19 mouse cellular contexts compared by ENCODE assay signal in the genomic region with DNA sequence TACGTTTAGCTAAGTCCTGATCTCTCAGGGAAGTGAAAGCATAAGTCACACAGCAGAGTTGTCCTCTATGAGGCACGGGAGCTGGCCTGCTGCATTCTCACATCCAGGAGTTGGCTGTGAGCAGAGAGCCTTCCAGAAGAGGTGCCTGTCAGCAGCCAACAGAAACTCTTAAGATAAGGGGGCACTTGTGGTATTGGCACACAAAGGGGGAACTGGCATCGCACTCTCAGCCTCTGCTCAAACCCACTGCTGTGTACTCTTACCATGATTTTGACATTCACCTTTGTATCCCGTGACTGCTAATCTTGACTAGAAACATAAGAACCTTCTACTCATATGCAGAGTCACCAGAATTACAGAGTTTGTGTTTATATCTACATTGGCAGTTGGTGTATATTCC. TPM values are rescaled to one million over a fixed set of nuclear protein-coding genes. Genes with fewer than 3 reads are reported as not detected.
DNase-seq lines count a peak whose midpoint lies in the region; ATAC-seq and TF ChIP-seq lines count a peak whose summit lies in the region.
"Had no signal": no experiment of that assay in that cellular context is flagged by ENCODE, and none has a peak within 500 bp of the region (broad histone marks: within the 10 kb centered on the region; RNA-seq: fewer than 3 reads in every experiment).

No protein-coding gene starts in this region.

- 68% methylated on average over 4 of the region's 4 CpGs for WGBS in limb, embryonic 15.5 days
- 88% methylated on average over 4 of the region's 4 CpGs for WGBS in limb, embryonic 10.5 days
- 24% methylated on average over 4 of the region's 4 CpGs for WGBS in heart, embryonic 13.5 days
- 46% methylated on average over 4 of the region's 4 CpGs for WGBS in lung, adult 2 months
- 79% methylated on average over 4 of the region's 4 CpGs for WGBS in forebrain, embryonic 12.5 days

- H3K9ac ChIP-seq in limb, embryonic 15.5 days, result no peak overlapping the region
- no peak overlapping the region; the same call in 1 of the 2 replicates for H3K9ac ChIP-seq in heart, embryonic 13.5 days
- H3K9ac ChIP-seq in forebrain, embryonic 12.5 days, result no peak overlapping the region
- H3K9ac ChIP-seq: hindbrain, embryonic 15.5 days had no signal

- TF ChIP-seq CTCF in lung, adult 2 months (IDR thresholded peaks at IDR 0.05; ENCODE audit: insufficient read depth, low read length), result no peak

- H3K36me3 ChIP-seq in limb, embryonic 15.5 days, result no peaks in the 10 kb centered on the region
- no peaks in the 10 kb centered on the region for H3K36me3 ChIP-seq in limb, embryonic 10.5 days
- no peaks in the 10 kb centered on the region for H3K36me3 ChIP-seq in heart, embryonic 13.5 days
- H3K36me3 ChIP-seq in forebrain, embryonic 12.5 days (replicated peaks), result no peaks in the 10 kb centered on the region
- H3K36me3 ChIP-seq: hindbrain, embryonic 15.5 days had no signal

- peak overlapping the region; percentile 18; the same call in 1 of the 2 replicates for H3K27ac ChIP-seq in limb, embryonic 15.5 days
- H3K27ac ChIP-seq in limb, embryonic 10.5 days, result no peak overlapping the region
- peak overlapping the region; percentile 73 for H3K27ac ChIP-seq in heart, embryonic 13.5 days (replicated peaks)
- no peak overlapping the region for H3K27ac ChIP-seq in forebrain, embryonic 12.5 days
- H3K27ac ChIP-seq: hindbrain, embryonic 15.5 days had no signal

- H3K4me1 ChIP-seq in limb, embryonic 15.5 days, result peaks cover 20% of the 10 kb centered on the region
- H3K4me1 ChIP-seq in limb, embryonic 10.5 days, result peaks cover 24% of the 10 kb centered on the region
- H3K4me1 ChIP-seq in heart, embryonic 13.5 days, result peaks cover 30% of the 10 kb centered on the region
- peaks cover 2% of the 10 kb centered on the region; the same call in 1 of the 2 replicates for H3K4me1 ChIP-seq in lung, adult 2 months (ENCODE audit: control insufficient read depth, insufficient read depth, low read length)
- no peaks in the 10 kb centered on the region for H3K4me1 ChIP-seq in forebrain, embryonic 12.5 days

- no peak overlapping the region for H3K4me2 ChIP-seq in limb, embryonic 15.5 days
- 0 out of 2 replicates have a peak overlapping the region, but pooled peaks have one; percentile 5 for H3K4me2 ChIP-seq in heart, embryonic 13.5 days
- no peak overlapping the region for H3K4me2 ChIP-seq in forebrain, embryonic 12.5 days
- H3K4me2 ChIP-seq: hindbrain, embryonic 15.5 days had no signal

- H3K27me3 ChIP-seq in limb, embryonic 15.5 days, result no peaks in the 10 kb centered on the region
- H3K27me3 ChIP-seq in limb, embryonic 10.5 days (ENCODE audit: low read depth, poor library complexity, severe bottlenecking), result no peaks in the 10 kb centered on the region
- H3K27me3 ChIP-seq in heart, embryonic 13.5 days (replicated peaks), result no peaks in the 10 kb centered on the region
- no peaks in the 10 kb centered on the region for H3K27me3 ChIP-seq in forebrain, embryonic 12.5 days
- H3K27me3 ChIP-seq: hindbrain, embryonic 15.5 days had no signal

- no peak for ATAC-seq in limb, embryonic 15.5 days (ENCODE audit: insufficient number of reproducible peaks, low FRiP score, low TSS enrichment, low read depth)
- ATAC-seq in heart, embryonic 13.5 days (ENCODE audit: extremely low read depth, insufficient number of reproducible peaks, low FRiP score, low TSS enrichment), result no peak
- ATAC-seq in cerebellum, adult (ENCODE audit: insufficient number of reproducible peaks, low FRiP score, low TSS enrichment), result no peak
- ATAC-seq in forebrain, embryonic 12.5 days (ENCODE audit: low FRiP score), result no peak
- ATAC-seq: midbrain, embryonic 16.5 days had no signal

- DNase-seq in limb, embryonic 10.5 days (ENCODE audit: low spot score), result no peak
- peak; percentile 56 for DNase-seq in lung, adult 2 months
- DNase-seq in lung, postnatal 4 days, result peak; percentile 57 to 77
- DNase-seq in T-cell, adult 2 months (ENCODE audit: low spot score), result no peak
- DNase-seq: adrenal gland, adult 8-10 months; cerebellum, adult 8-10 months; gastrocnemius, postnatal 36 days; kidney, adult 18-20 months; kidney, postnatal 25 days had no signal

- no peak overlapping the region for H3K4me3 ChIP-seq in limb, embryonic 15.5 days
- H3K4me3 ChIP-seq in limb, embryonic 10.5 days, result no peak overlapping the region
- H3K4me3 ChIP-seq in heart, embryonic 13.5 days, result no peak overlapping the region
- no peak overlapping the region for H3K4me3 ChIP-seq in lung, adult 2 months (replicated peaks; ENCODE audit: extremely low read depth, low read depth, low read length)
- no peak overlapping the region for H3K4me3 ChIP-seq in forebrain, embryonic 12.5 days (replicated peaks)
- H3K4me3 ChIP-seq: hindbrain, embryonic 15.5 days had no signal

- TF ChIP-seq POLR2A in lung, adult 2 months (IDR thresholded peaks at IDR 0.05; ENCODE audit: borderline replicate concordance, extremely low read depth, low read depth, low read length), result no peak

- H3K9me3 ChIP-seq in limb, embryonic 15.5 days, result no peaks in the 10 kb centered on the region
- no peaks in the 10 kb centered on the region for H3K9me3 ChIP-seq in limb, embryonic 10.5 days (replicated peaks)
- no peaks in the 10 kb centered on the region for H3K9me3 ChIP-seq in heart, embryonic 13.5 days
- H3K9me3 ChIP-seq in forebrain, embryonic 12.5 days, result no peaks in the 10 kb centered on the region
- H3K9me3 ChIP-seq: hindbrain, embryonic 15.5 days had no signal

RNA-seq across cellular contexts. Expression of a gene that starts 56.9 kb away (rescaled TPM):
- not detected in 2 replicates for polyA plus RNA-seq in limb, embryonic 15.5 days (2015; fragmentation: Nextera tagmentation; extraction: Ambion mirVana)
- polyA plus RNA-seq in limb, embryonic 10.5 days (2016; fragmentation: Nextera tagmentation; extraction: Ambion mirVana), result not detected in 2 replicates
- polyA plus RNA-seq in heart, embryonic 13.5 days (2015; fragmentation: Nextera tagmentation; extraction: Ambion mirVana), result not detected in 2 replicates
- polyA plus RNA-seq in lung, adult 2 months (2012; rRNA removed), result not detected in 2 replicates
- polyA plus RNA-seq in forebrain, embryonic 12.5 days (2016; fragmentation: Nextera tagmentation; extraction: Ambion mirVana), result not detected in 2 replicates
- polyA plus RNA-seq: C2C12; frontal cortex, adult 2 months; hindbrain, embryonic 15.5 days; liver, adult 2 months; midbrain, embryonic 16.5 days; neural tube, embryonic 11.5 days had no signal

Comparison
In these comparisons a context has a peak if more than half of its experiments do, and no peak if none do; other contexts are left out.
1. H3K27ac ChIP-seq: peak in limb, embryonic 15.5 days (single experiment) and heart, embryonic 13.5 days (single experiment); none in limb, embryonic 10.5 days (single experiment) and forebrain, embryonic 12.5 days (single experiment).
2. DNase-seq: peak in lung, adult 2 months (single experiment) and lung, postnatal 4 days (2 of 2); none in limb, embryonic 10.5 days (single experiment) and T-cell, adult 2 months (single experiment).